Mouse (Mus musculus) inflammation-experienced regulatory T-cells, adult 6 months (primary cell): Measurements from ENCODE around the gene 6430531B16Rik. TPM values are rescaled to one million over a fixed set of nuclear protein-coding genes. Genes with fewer than 3 reads are reported as not detected.

ENCODE experiments used
- ATAC-seq: one replicate; pipeline ENCODE4 v1.8.0; 2017
- polyA plus RNA-seq, 3 experiments: library from polyadenylated mRNA; unstranded; fragments of 100-300 nt; shearing (Covaris generic); gene quantifications; one replicate each; pipeline ENCODE4 v1.2.1; 2017

Gene 6430531B16Rik
- polyA plus RNA-seq, 3 experiments from 2014 or later, result 0.66 to 1.5 (median 1.0) TPM

- ATAC-seq, result no peak
Measured at GRCm38 (mm10) chr7:139970216-139970919, 8.2 kb downstream of the 6430531B16Rik start.

GRCm38 (mm10) chr7:139969348-139970130 is 9.0 kb downstream of the 6430531B16Rik start:
- no peak for ATAC-seq

- peak; percentile 93 for ATAC-seq
Measured at GRCm38 (mm10) chr7:139968428-139968827, 10.1 kb downstream of the 6430531B16Rik start.

GRCm38 (mm10) chr7:139967175-139967574 is 11.4 kb downstream of the 6430531B16Rik start:
- no peak for ATAC-seq

GRCm38 (mm10) chr7:139963814-139964213 is 14.7 kb downstream of the 6430531B16Rik start:
- ATAC-seq, result no peak

- ATAC-seq, result no peak
Measured at GRCm38 (mm10) chr7:139961141-139961540, 17.4 kb downstream of the 6430531B16Rik start.

- ATAC-seq, result no peak
Measured at GRCm38 (mm10) chr7:139957958-139958357, 20.6 kb downstream of the 6430531B16Rik start.

GRCm38 (mm10) chr7:139957437-139957836 is 21.1 kb downstream of the 6430531B16Rik start:
- ATAC-seq, result no peak

- ATAC-seq, result no peak
Measured at GRCm38 (mm10) chr7:139956658-139957057, 21.9 kb downstream of the 6430531B16Rik start.

- no peak for ATAC-seq
Measured at GRCm38 (mm10) chr7:139955505-139955904, 23.1 kb downstream of the 6430531B16Rik start.

- ATAC-seq, result no peak
Measured at GRCm38 (mm10) chr7:139951991-139952633, 26.4 kb downstream of the 6430531B16Rik start.

- peak; percentile 36 for ATAC-seq
Measured at GRCm38 (mm10) chr7:139951079-139951478, 27.5 kb downstream of the 6430531B16Rik start.

GRCm38 (mm10) chr7:139950283-139950971 is 28.1 kb downstream of the 6430531B16Rik start:
- ATAC-seq, result peak; percentile 80

GRCm38 (mm10) chr7:139949893-139950282 is 28.7 kb downstream of the 6430531B16Rik start:
- ATAC-seq, result peak; percentile 62

- ATAC-seq, result no peak
Measured at GRCm38 (mm10) chr7:139946032-139946431, 32.5 kb downstream of the 6430531B16Rik start.

- ATAC-seq, result no peak
Measured at GRCm38 (mm10) chr7:139945516-139945915, 33.0 kb downstream of the 6430531B16Rik start.

- peak; percentile 24 for ATAC-seq
Measured at GRCm38 (mm10) chr7:139944291-139945240, 34.0 kb downstream of the 6430531B16Rik start.

GRCm38 (mm10) chr7:139943674-139944281 is 34.8 kb downstream of the 6430531B16Rik start, which contains the start of gene Utf1:
Utf1 (plus strand) TSS chr7:139943789.
- peak; percentile 84 for ATAC-seq

- ATAC-seq, result no peak
Measured at GRCm38 (mm10) chr7:139940476-139941209, 37.9 kb downstream of the 6430531B16Rik start.

GRCm38 (mm10) chr7:139937810-139938209 is 40.7 kb downstream of the 6430531B16Rik start:
- ATAC-seq, result no peak
